Mouse (Mus musculus) stomach, embryonic 16.5 days (tissue): ENCODE measurements around the gene Foxi3. TPM values are rescaled to one million over a fixed set of nuclear protein-coding genes. Genes with fewer than 3 reads are reported as not detected.

Experiments used
- ATAC-seq: fragments of 200-750 bp; cut with Nextera tagmentation; 2 replicates; pipeline ENCODE4 v1.8.0; 2017; ENCODE audit warnings: moderate number of reproducible peaks, moderate TSS enrichment; ENCODE audit not compliant: insufficient read depth, low FRiP score
- H3K27ac ChIP-seq: fragments of 300-500 bp; sonication (generic); 2 replicates; pipeline ENCODE4 v1.5.1; 2014; ENCODE audit warnings: low read length
- H3K27me3 ChIP-seq: fragments of 300-500 bp; sonication (generic); 2 replicates; pipeline ENCODE4 v1.6.1; 2014; ENCODE audit warnings: low read length, control low read depth, mixed read lengths; ENCODE audit not compliant: control insufficient read depth, insufficient read depth
- H3K36me3 ChIP-seq: fragments of 300-500 bp; sonication (generic); 2 replicates; pipeline ENCODE4 v1.6.1; 2014; ENCODE audit warnings: low read length; ENCODE audit not compliant: control insufficient read depth, insufficient read depth
- H3K4me1 ChIP-seq: fragments of 300-500 bp; sonication (generic); 2 replicates; pipeline ENCODE4 v1.6.1; 2014; ENCODE audit warnings: low read length, control low read depth, mixed read lengths; ENCODE audit not compliant: control insufficient read depth, insufficient read depth
- H3K4me2 ChIP-seq: fragments of 300-500 bp; sonication (generic); 2 replicates; pipeline ENCODE4 v1.6.1; 2014; ENCODE audit warnings: low read depth, low read length, mixed read lengths
- H3K4me3 ChIP-seq: fragments of 300-500 bp; sonication (generic); replicated peaks from 2 replicates; pipeline ENCODE4 v1.5.1; 2014; ENCODE audit warnings: mild to moderate bottlenecking, low read length
- H3K9ac ChIP-seq: fragments of 300-500 bp; sonication (generic); 2 replicates; pipeline ENCODE4 v1.6.1; 2014; ENCODE audit warnings: low read length
- H3K9me3 ChIP-seq: fragments of 300-500 bp; sonication (generic); replicated peaks from 2 replicates; pipeline ENCODE4 v1.6.1; 2016; ENCODE audit warnings: low read length, control low read depth; ENCODE audit not compliant: control insufficient read depth
- WGBS: fragments of 180-500 bp; shearing (Covaris S2); extraction: QIAGEN DNeasy Blood & Tissue Kit; methylation state at CpG from one replicate; pipeline ENCODE4 v1.1.7; 2014; 5-methylcytosine and 5-hydroxymethylcytosine counted together
- polyA plus RNA-seq: library from polyadenylated mRNA; unstranded; fragments of >200 nt; fragmentation: Nextera tagmentation; extraction: Ambion mirVana; gene quantifications from 2 replicates; pipeline ENCODE4 v1.2.1, GENCODE M21; 2015

Gene Foxi3
- polyA plus RNA-seq, 1 experiment from 2014 or later, result not detected

GRCm38 (mm10) chr6:70968291-70968690 lies 12.0 kb downstream of the Foxi3 start:
- ATAC-seq, result no peak
- WGBS, result 51% methylated on average over 4 of the region's 4 CpGs

GRCm38 (mm10) chr6:70973066-70973465 lies 16.7 kb downstream of the Foxi3 start:
- no peak overlapping the region for H3K27ac ChIP-seq
- no peak for ATAC-seq
- WGBS, result 61% methylated on average over 3 of the region's 3 CpGs

More at GRCm38 (mm10) chr6:70968291-70968690, 12.0 kb downstream of the Foxi3 start:
- no peak overlapping the region for H3K9ac ChIP-seq
- no peak overlapping the region for H3K4me2 ChIP-seq
- H3K27ac ChIP-seq, result no peak overlapping the region
- H3K9me3 ChIP-seq, result no peaks in the 10 kb centered on the region
- 0 out of 2 replicates have a peak, but pooled peaks cover 4% of the 10 kb centered on the region for H3K27me3 ChIP-seq
- H3K36me3 ChIP-seq, result no peaks in the 10 kb centered on the region
- H3K4me3 ChIP-seq, result no peak overlapping the region
- H3K4me1 ChIP-seq, result peaks cover 3% of the 10 kb centered on the region; the same call in 1 of the 2 replicates

GRCm38 (mm10) chr6:70981036-70981435 lies 24.7 kb downstream of the Foxi3 start:
- Histone ChIP-seq H3K4me2 (no peak overlapping the region), H3K4me3 (no peak overlapping the region), H3K27ac (no peak overlapping the region), H3K27me3 (no peaks in the 10 kb centered on the region), H3K36me3 (no peaks in the 10 kb centered on the region), H3K9me3 (no peaks in the 10 kb centered on the region), H3K4me1 (no peaks in the 10 kb centered on the region), H3K9ac (no peak overlapping the region)
- ATAC-seq, result no peak
- 78% methylated on average over 8 of the region's 8 CpGs for WGBS

More at GRCm38 (mm10) chr6:70973066-70973465, 16.7 kb downstream of the Foxi3 start:
- no peak overlapping the region for H3K4me2 ChIP-seq
- H3K36me3 ChIP-seq, result no peaks in the 10 kb centered on the region
- no peaks in the 10 kb centered on the region for H3K4me1 ChIP-seq
- H3K4me3 ChIP-seq, result no peak overlapping the region
- H3K27me3 ChIP-seq, result no peaks in the 10 kb centered on the region
- H3K9ac ChIP-seq, result no peak overlapping the region
- no peaks in the 10 kb centered on the region for H3K9me3 ChIP-seq

- no peaks in the 10 kb centered on the region for H3K9me3 ChIP-seq
- no peaks in the 10 kb centered on the region for H3K4me1 ChIP-seq
- WGBS, result 62% methylated on average over 1 of the region's 1 CpGs
- no peak overlapping the region for H3K4me3 ChIP-seq
- no peaks in the 10 kb centered on the region for H3K36me3 ChIP-seq
- no peak for ATAC-seq
- H3K27ac ChIP-seq, result no peak overlapping the region
- H3K9ac ChIP-seq, result no peak overlapping the region
- H3K4me2 ChIP-seq, result no peak overlapping the region
- H3K27me3 ChIP-seq, result no peaks in the 10 kb centered on the region
Observed at GRCm38 (mm10) chr6:70982416-70982815, 26.1 kb downstream of the Foxi3 start.

GRCm38 (mm10) chr6:70986683-70987082 lies 30.4 kb downstream of the Foxi3 start:
- no peak overlapping the region for H3K4me2 ChIP-seq
- H3K9ac ChIP-seq, result no peak overlapping the region
- H3K4me1 ChIP-seq, result no peaks in the 10 kb centered on the region
- no peaks in the 10 kb centered on the region for H3K27me3 ChIP-seq
- H3K9me3 ChIP-seq, result no peaks in the 10 kb centered on the region
- WGBS, result 77% methylated on average over 8 of the region's 8 CpGs
- no peak overlapping the region for H3K4me3 ChIP-seq
- H3K36me3 ChIP-seq, result no peaks in the 10 kb centered on the region
- H3K27ac ChIP-seq, result no peak overlapping the region
- ATAC-seq, result no peak

- Histone ChIP-seq H3K4me1 (no peaks in the 10 kb centered on the region), H3K27ac (no peak overlapping the region), H3K36me3 (no peaks in the 10 kb centered on the region), H3K27me3 (no peaks in the 10 kb centered on the region), H3K9ac (no peak overlapping the region), H3K9me3 (no peaks in the 10 kb centered on the region), H3K4me2 (no peak overlapping the region), H3K4me3 (no peak overlapping the region)
- WGBS, result 80% methylated on average over 4 of the region's 4 CpGs
- ATAC-seq, result no peak
Observed at GRCm38 (mm10) chr6:70996123-70996723, 39.9 kb downstream of the Foxi3 start.

- Histone ChIP-seq H3K36me3 (no peaks in the 10 kb centered on the region), H3K9me3 (no peaks in the 10 kb centered on the region), H3K9ac (no peak overlapping the region), H3K4me3 (no peak overlapping the region), H3K4me2 (no peak overlapping the region), H3K27me3 (no peaks in the 10 kb centered on the region), H3K27ac (no peak overlapping the region), H3K4me1 (no peaks in the 10 kb centered on the region)
- ATAC-seq, result no peak
- WGBS, result 92% methylated on average over 2 of the region's 2 CpGs
Observed at GRCm38 (mm10) chr6:71002656-71003055, 46.3 kb downstream of the Foxi3 start.

GRCm38 (mm10) chr6:71004161-71004560 lies 47.8 kb downstream of the Foxi3 start:
- H3K36me3 ChIP-seq, result no peaks in the 10 kb centered on the region
- no peak for ATAC-seq
- H3K27me3 ChIP-seq, result no peaks in the 10 kb centered on the region
- H3K9me3 ChIP-seq, result no peaks in the 10 kb centered on the region
- 90% methylated on average over 2 of the region's 2 CpGs for WGBS
- H3K27ac ChIP-seq, result no peak overlapping the region
- H3K4me3 ChIP-seq, result no peak overlapping the region
- H3K4me1 ChIP-seq, result no peaks in the 10 kb centered on the region
- H3K9ac ChIP-seq, result no peak overlapping the region
- H3K4me2 ChIP-seq, result no peak overlapping the region
